Mouse (Mus musculus): ENCODE measurements at regions not wholly inside any gene's neighbourhood (a gene's known extent, or its start where the extent isn't known, plus 50 kb on each side); places are given as distances from the start of the nearest gene placed in this dataset.
"Not testable (repeated sequence)": the region's sequence is repeated elsewhere in the genome, so short reads cannot be mapped to it uniquely, and the experiment has no call there.

GRCm38 (mm10) chr5:4348334-4348733, 156.2 kb downstream of the Mterf1b start:
- no peak overlapping the region for H3K4me2 ChIP-seq (ENCODE audit: low read depth)

DNA sequence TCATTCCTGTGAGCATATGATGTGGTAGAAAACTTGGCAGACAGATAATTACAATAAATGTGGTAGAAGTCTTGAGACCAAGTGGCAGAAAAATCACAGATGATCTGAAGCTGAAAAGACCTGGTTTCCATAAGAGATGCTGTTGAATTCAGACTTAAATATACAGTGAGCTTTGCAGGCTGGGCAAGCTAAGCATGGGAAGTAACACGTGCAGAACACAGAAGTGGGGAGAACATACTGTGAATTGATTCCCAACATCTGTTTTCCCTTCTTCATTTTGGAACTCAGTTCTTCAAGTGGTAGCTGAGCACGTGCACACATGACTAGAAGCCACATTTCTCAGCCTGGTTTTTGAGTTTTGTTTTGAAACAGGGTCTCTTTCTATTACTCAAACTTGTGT, 157.8 kb downstream of the Mterf1b start:
- Histone ChIP-seq H3K4me2 (ENCODE audit: low read depth) (no peak overlapping the region), H3K36me3 (ENCODE audit: insufficient read depth) (no peaks in the 10 kb centered on the region), H3K27ac (ENCODE audit: low read depth, low read length) (no peak overlapping the region), H3K4me3 (ENCODE audit: low read depth, low read length) (no peak overlapping the region), H3K9ac (no peak overlapping the region), H3K4me1 (ENCODE audit: insufficient read depth) (no peaks in the 10 kb centered on the region), H3K27me3 (ENCODE audit: insufficient read depth, low read length) (no peaks in the 10 kb centered on the region), H3K9me3 (ENCODE audit: low read length) (no peaks in the 10 kb centered on the region)
- ATAC-seq, result peak; percentile 82
- no peak for TF ChIP-seq CTCF (IDR thresholded peaks at IDR 0.05; ENCODE audit: low read depth)
- WGBS, result 64% methylated on average over 2 of the region's 2 CpGs
- peak; percentile 22 for DNase-seq

More at GRCm38 (mm10) chr5:4348334-4348733, 156.2 kb downstream of the Mterf1b start:
- no peak overlapping the region for H3K4me3 ChIP-seq (ENCODE audit: low read depth, low read length)
- no peaks in the 10 kb centered on the region for H3K27me3 ChIP-seq (ENCODE audit: insufficient read depth, low read length)
- DNase-seq (no peak), ATAC-seq (no peak)
- no peak overlapping the region for H3K9ac ChIP-seq
- H3K4me1 ChIP-seq (ENCODE audit: insufficient read depth), result no peaks in the 10 kb centered on the region
- TF ChIP-seq CTCF (IDR thresholded peaks at IDR 0.05; ENCODE audit: low read depth), result no peak
- H3K9me3 ChIP-seq (ENCODE audit: low read length), result no peaks in the 10 kb centered on the region
- WGBS, result 88% methylated on average over 4 of the region's 4 CpGs
- no peaks in the 10 kb centered on the region for H3K36me3 ChIP-seq (ENCODE audit: insufficient read depth)
- no peak overlapping the region for H3K27ac ChIP-seq (ENCODE audit: low read depth, low read length)

DNA sequence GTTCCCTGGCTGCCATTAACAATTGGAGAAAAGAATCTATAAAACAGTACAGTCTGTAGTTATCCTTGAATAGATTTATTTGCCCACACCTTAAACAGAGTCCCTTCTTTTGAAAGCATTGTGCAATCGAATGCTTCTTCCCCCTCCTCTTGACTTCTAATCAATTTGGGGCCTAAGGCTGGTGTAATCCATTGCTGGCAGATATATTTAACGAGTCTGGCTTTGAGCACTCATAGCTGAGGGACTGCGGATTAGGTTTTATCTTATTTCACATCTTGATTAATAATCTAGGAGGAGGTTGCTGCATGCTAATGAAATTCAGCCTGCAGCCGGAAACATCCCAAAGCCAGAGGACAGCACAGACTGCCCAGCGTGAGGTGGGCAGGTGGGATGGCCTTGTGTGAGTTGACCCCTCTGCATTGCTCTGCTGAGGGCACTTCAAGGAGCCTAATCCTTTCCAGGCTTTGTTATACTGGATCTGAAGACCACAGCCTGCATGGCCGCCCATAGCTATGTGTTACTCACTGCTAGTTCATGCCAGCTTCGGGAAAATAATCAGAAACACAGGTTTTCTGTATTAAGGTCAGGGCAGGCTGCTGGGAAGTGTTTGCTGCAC, 163.6 kb downstream of the Mterf1b start:
- DNase-seq, result no peak
- Histone ChIP-seq H3K4me3 (ENCODE audit: low read depth, low read length) (no peak overlapping the region), H3K36me3 (ENCODE audit: insufficient read depth) (no peaks in the 10 kb centered on the region), H3K27ac (ENCODE audit: low read depth, low read length) (no peak overlapping the region), H3K27me3 (ENCODE audit: insufficient read depth, low read length) (no peaks in the 10 kb centered on the region), H3K4me2 (ENCODE audit: low read depth) (no peak overlapping the region), H3K4me1 (ENCODE audit: insufficient read depth) (no peaks in the 10 kb centered on the region), H3K9ac (no peak overlapping the region), H3K9me3 (ENCODE audit: low read length) (no peaks in the 10 kb centered on the region)
- WGBS, result 38% methylated on average over 7 of the region's 7 CpGs
- no peak for TF ChIP-seq CTCF (IDR thresholded peaks at IDR 0.05; ENCODE audit: low read depth)
- no peak for ATAC-seq

- ATAC-seq; H3K4me1 ChIP-seq (ENCODE audit: insufficient read depth); DNase-seq; H3K27me3 ChIP-seq (ENCODE audit: insufficient read depth, low read length); H3K4me3 ChIP-seq (ENCODE audit: low read depth, low read length); H3K36me3 ChIP-seq (ENCODE audit: insufficient read depth); H3K27ac ChIP-seq (ENCODE audit: low read depth, low read length); H3K4me2 ChIP-seq (ENCODE audit: low read depth); H3K9me3 ChIP-seq (ENCODE audit: low read length); H3K9ac ChIP-seq: not testable (repeated sequence)
Observed at GRCm38 (mm10) chr5:4356555-4357273, 164.5 kb downstream of the Mterf1b start.

DNA sequence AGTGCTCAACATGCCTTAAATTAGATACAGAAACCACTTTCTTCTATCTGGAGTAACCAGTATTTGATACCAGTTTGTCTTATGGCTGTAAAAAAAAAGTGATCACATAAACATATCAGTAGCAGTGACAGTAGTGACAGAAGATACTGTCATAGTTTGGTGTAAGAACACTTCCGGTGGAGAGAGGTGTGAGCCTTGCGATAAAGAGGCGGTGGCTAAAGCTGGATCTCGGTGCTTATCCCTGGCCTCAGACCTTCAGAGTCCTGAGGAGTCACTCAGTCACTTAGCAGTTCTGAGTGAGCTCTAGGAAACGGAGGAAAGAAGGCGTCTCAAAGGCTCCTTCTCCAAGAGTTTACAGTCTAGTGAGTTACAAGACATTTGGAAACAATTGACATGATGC, 169.4 kb downstream of the Mterf1b start:
- WGBS, result 95% methylated on average over 6 of the region's 6 CpGs
- H3K36me3 ChIP-seq (ENCODE audit: insufficient read depth); H3K4me1 ChIP-seq (ENCODE audit: insufficient read depth); DNase-seq; H3K27me3 ChIP-seq (ENCODE audit: insufficient read depth, low read length); ATAC-seq; H3K9me3 ChIP-seq (ENCODE audit: low read length); H3K27ac ChIP-seq (ENCODE audit: low read depth, low read length); H3K4me2 ChIP-seq (ENCODE audit: low read depth); H3K4me3 ChIP-seq (ENCODE audit: low read depth, low read length); H3K9ac ChIP-seq: not testable (repeated sequence)

- not testable (repeated sequence) for H3K27ac ChIP-seq (ENCODE audit: low read depth, low read length); DNase-seq; H3K27me3 ChIP-seq (ENCODE audit: insufficient read depth, low read length); H3K4me3 ChIP-seq (ENCODE audit: low read depth, low read length); H3K36me3 ChIP-seq (ENCODE audit: insufficient read depth); H3K9me3 ChIP-seq (ENCODE audit: low read length); H3K9ac ChIP-seq; H3K4me2 ChIP-seq (ENCODE audit: low read depth); H3K4me1 ChIP-seq (ENCODE audit: insufficient read depth); ATAC-seq
- 57% methylated on average over 7 of the region's 7 CpGs for WGBS
Observed at GRCm38 (mm10) chr5:4384719-4385118, 192.6 kb downstream of the Mterf1b start.

GRCm38 (mm10) chr5:4391083-4391482, 198.9 kb downstream of the Mterf1b start:
- no peak for DNase-seq

GRCm38 (mm10) chr5:4394353-4395052, 202.3 kb downstream of the Mterf1b start:
- ATAC-seq, result peak; percentile 51; the same call in 1 of the 2 replicates
- not testable (repeated sequence) for H3K36me3 ChIP-seq (ENCODE audit: insufficient read depth); H3K27me3 ChIP-seq (ENCODE audit: insufficient read depth, low read length); H3K27ac ChIP-seq (ENCODE audit: low read depth, low read length); H3K9ac ChIP-seq; H3K4me1 ChIP-seq (ENCODE audit: insufficient read depth); DNase-seq; H3K4me3 ChIP-seq (ENCODE audit: low read depth, low read length); H3K9me3 ChIP-seq (ENCODE audit: low read length); H3K4me2 ChIP-seq (ENCODE audit: low read depth)
- 68% methylated on average over 6 of the region's 7 CpGs for WGBS

More at GRCm38 (mm10) chr5:4391083-4391482, 198.9 kb downstream of the Mterf1b start:
- no peak overlapping the region for H3K27ac ChIP-seq (ENCODE audit: low read depth, low read length)
- H3K9me3 ChIP-seq (ENCODE audit: low read length), result no peaks in the 10 kb centered on the region
- no peak for TF ChIP-seq CTCF (IDR thresholded peaks at IDR 0.05; ENCODE audit: low read depth)
- H3K9ac ChIP-seq, result no peak overlapping the region
- WGBS, result 67% methylated on average over 2 of the region's 2 CpGs
- H3K27me3 ChIP-seq (ENCODE audit: insufficient read depth, low read length), result no peaks in the 10 kb centered on the region
- ATAC-seq, result no peak
- H3K4me3 ChIP-seq (ENCODE audit: low read depth, low read length), result no peak overlapping the region
- no peak overlapping the region for H3K4me2 ChIP-seq (ENCODE audit: low read depth)
- no peaks in the 10 kb centered on the region for H3K36me3 ChIP-seq (ENCODE audit: insufficient read depth)
- H3K4me1 ChIP-seq (ENCODE audit: insufficient read depth), result no peaks in the 10 kb centered on the region

Measured in forebrain, postnatal 0 days (tissue).